Mouse (Mus musculus) forebrain, embryonic 15.5 days (tissue): ENCODE results near the gene Dbp. TPM values are rescaled to one million over a fixed set of nuclear protein-coding genes. Genes with fewer than 3 reads are reported as not detected.
A peak's percentile ranks its signal among the peaks of the same experiment; 100 is the strongest.
"Not testable (repeated sequence)": the region's sequence is repeated elsewhere in the genome, so short reads cannot be mapped to it uniquely, and the experiment has no call there.

Experiments used
- ATAC-seq: fragments of 200-750 bp; cut with Nextera tagmentation; replicated peaks from 2 replicates; pipeline ENCODE4 v1.8.0; 2017; ENCODE audit warnings: mild to moderate bottlenecking, moderate TSS enrichment, moderate library complexity
- H3K27ac ChIP-seq: fragments of 300-500 bp; sonication (generic); replicated peaks from 2 replicates; pipeline ENCODE4 v1.5.1; 2015; ENCODE audit warnings: mild to moderate bottlenecking, inconsistent platforms
- H3K27me3 ChIP-seq: fragments of 300-500 bp; sonication (generic); 2 replicates; pipeline ENCODE4 v1.6.1; 2015; ENCODE audit warnings: inconsistent platforms
- H3K36me3 ChIP-seq: fragments of 300-500 bp; sonication (generic); 2 replicates; pipeline ENCODE4 v1.6.1; 2015; ENCODE audit warnings: mild to moderate bottlenecking, inconsistent platforms
- H3K4me1 ChIP-seq: fragments of 300-500 bp; sonication (generic); 2 replicates; pipeline ENCODE4 v1.6.1; 2015; ENCODE audit warnings: inconsistent platforms
- H3K4me2 ChIP-seq: fragments of 300-500 bp; sonication (generic); replicated peaks from 2 replicates; pipeline ENCODE4 v1.6.1; 2015; ENCODE audit warnings: mild to moderate bottlenecking, inconsistent platforms
- H3K4me3 ChIP-seq: fragments of 300-500 bp; sonication (generic); 2 replicates; pipeline ENCODE4 v1.5.1; 2015; ENCODE audit warnings: mild to moderate bottlenecking, inconsistent platforms
- H3K9ac ChIP-seq: fragments of 300-500 bp; sonication (generic); replicated peaks from 2 replicates; pipeline ENCODE4 v1.6.1; 2015; ENCODE audit warnings: mild to moderate bottlenecking, inconsistent platforms
- H3K9me3 ChIP-seq: fragments of 300-500 bp; sonication (generic); 2 replicates; pipeline ENCODE4 v1.6.1; 2016; ENCODE audit warnings: inconsistent platforms
- WGBS: fragments of 180-500 bp; shearing (Covaris S2); methylation state at CpG from one replicate; pipeline ENCODE4 v1.1.7; 2015; ENCODE audit warnings: mixed read lengths; 5-methylcytosine and 5-hydroxymethylcytosine counted together
- polyA plus RNA-seq: library from polyadenylated mRNA; unstranded; fragments of >200 nt; fragmentation: Nextera tagmentation; extraction: Ambion mirVana; gene quantifications from 2 replicates; pipeline ENCODE4 v1.2.1, GENCODE M21; 2015

Gene Dbp
- polyA plus RNA-seq, result 3.6 and 4.1 TPM in 2 replicates

- peak within 1 kb of the TSS; percentile 56 for H3K4me3 ChIP-seq
- under 1% methylated on average over 36 of the region's 36 CpGs for WGBS
- no peaks in the 10 kb centered on the region for H3K9me3 ChIP-seq
- H3K4me1 ChIP-seq, result peaks cover 83% of the 10 kb centered on the region
- peak; percentile 83 for ATAC-seq
- peak within 1 kb of the TSS; percentile 85 for H3K27ac ChIP-seq
- H3K4me2 ChIP-seq, result peak within 1 kb of the TSS; percentile 98
- peaks cover 2% of the 10 kb centered on the region; the same call in 1 of the 2 replicates for H3K36me3 ChIP-seq
- H3K27me3 ChIP-seq, result 0 out of 2 replicates have a peak, but pooled peaks cover 5% of the 10 kb centered on the region
- peak within 1 kb of the TSS; percentile 70 for H3K9ac ChIP-seq
Measured at GRCm38 (mm10) chr7:45704730-45705442, at the start of gene Dbp. TSS of gene Dbp (plus strand) at chr7:45705088.

- Histone ChIP-seq H3K9me3 (no peaks in the 10 kb centered on the region), H3K4me3 (no peak overlapping the region), H3K36me3 (no peaks in the 10 kb centered on the region), H3K9ac (no peak overlapping the region), H3K4me1 (no peaks in the 10 kb centered on the region), H3K27me3 (no peaks in the 10 kb centered on the region), H3K27ac (no peak overlapping the region), H3K4me2 (no peak overlapping the region)
- 81% methylated on average over 11 of the region's 11 CpGs for WGBS
- ATAC-seq, result no peak
Measured at GRCm38 (mm10) chr7:45660746-45661478, 44.0 kb upstream of the Dbp start.

GRCm38 (mm10) chr7:45661702-45662101 lies 43.2 kb upstream of the Dbp start:
- not testable (repeated sequence) for H3K9me3 ChIP-seq, H3K4me3 ChIP-seq, H3K27ac ChIP-seq, H3K4me2 ChIP-seq, H3K4me1 ChIP-seq, H3K36me3 ChIP-seq, H3K9ac ChIP-seq, ATAC-seq, H3K27me3 ChIP-seq
- 91% methylated on average over 6 of the region's 6 CpGs for WGBS

- WGBS, result 66% methylated on average over 13 of the region's 13 CpGs
- Histone ChIP-seq H3K36me3 (no peaks in the 10 kb centered on the region), H3K4me2 (no peak overlapping the region), H3K9ac (no peak overlapping the region), H3K27ac (no peak overlapping the region), H3K27me3 (no peaks in the 10 kb centered on the region), H3K4me1 (no peaks in the 10 kb centered on the region), H3K4me3 (no peak overlapping the region), H3K9me3 (0 out of 2 replicates have a peak, but pooled peaks cover 2% of the 10 kb centered on the region)
- ATAC-seq, result no peak
Measured at GRCm38 (mm10) chr7:45665303-45666138, 39.4 kb upstream of the Dbp start.

- H3K36me3 ChIP-seq, result no peaks in the 10 kb centered on the region
- 89% methylated on average over 7 of the region's 7 CpGs for WGBS
- H3K4me2 ChIP-seq, result no peak within 1 kb of the TSS
- H3K4me3 ChIP-seq, result no peak within 1 kb of the TSS
- H3K9me3 ChIP-seq, result 0 out of 2 replicates have a peak, but pooled peaks cover 2% of the 10 kb centered on the region
- H3K9ac ChIP-seq, result no peak within 1 kb of the TSS
- no peaks in the 10 kb centered on the region for H3K27me3 ChIP-seq
- H3K4me1 ChIP-seq, result no peaks in the 10 kb centered on the region
- no peak within 1 kb of the TSS for H3K27ac ChIP-seq
- ATAC-seq, result no peak
Measured at GRCm38 (mm10) chr7:45666161-45666560, 38.7 kb upstream of the Dbp start, which contains the start of gene Fut2. TSS of gene Fut2 (minus strand) at chr7:45666394.

GRCm38 (mm10) chr7:45667761-45668160 lies 37.1 kb upstream of the Dbp start:
- ATAC-seq, result no peak
- 0 out of 2 replicates have a peak, but pooled peaks cover 2% of the 10 kb centered on the region for H3K9me3 ChIP-seq

GRCm38 (mm10) chr7:45668921-45669320 lies 36.0 kb upstream of the Dbp start:
- no peak overlapping the region for H3K9ac ChIP-seq
- no peaks in the 10 kb centered on the region for H3K4me1 ChIP-seq
- H3K27ac ChIP-seq, result no peak overlapping the region
- H3K4me2 ChIP-seq, result no peak overlapping the region
- H3K36me3 ChIP-seq, result no peaks in the 10 kb centered on the region
- ATAC-seq, result no peak
- no peaks in the 10 kb centered on the region for H3K27me3 ChIP-seq
- H3K9me3 ChIP-seq, result 0 out of 2 replicates have a peak, but pooled peaks cover 2% of the 10 kb centered on the region
- 94% methylated on average over 9 of the region's 9 CpGs for WGBS
- no peak overlapping the region for H3K4me3 ChIP-seq

More at GRCm38 (mm10) chr7:45667761-45668160, 37.1 kb upstream of the Dbp start:
- Histone ChIP-seq H3K4me1 (no peaks in the 10 kb centered on the region), H3K9ac (no peak overlapping the region), H3K36me3 (no peaks in the 10 kb centered on the region), H3K27ac (no peak overlapping the region), H3K4me2 (no peak overlapping the region), H3K27me3 (no peaks in the 10 kb centered on the region), H3K4me3 (no peak overlapping the region)
- 66% methylated on average over 14 of the region's 14 CpGs for WGBS

GRCm38 (mm10) chr7:45677627-45678295 lies 27.1 kb upstream of the Dbp start:
- Histone ChIP-seq H3K4me1 (peaks cover 6% of the 10 kb centered on the region), H3K27ac (no peak overlapping the region), H3K27me3 (no peaks in the 10 kb centered on the region), H3K9ac (no peak overlapping the region), H3K9me3 (no peaks in the 10 kb centered on the region), H3K4me3 (no peak overlapping the region), H3K36me3 (no peaks in the 10 kb centered on the region), H3K4me2 (no peak overlapping the region)
- 82% methylated on average over 7 of the region's 7 CpGs for WGBS
- ATAC-seq, result no peak

GRCm38 (mm10) chr7:45678513-45678912 lies 26.4 kb upstream of the Dbp start:
- Histone ChIP-seq H3K4me2 (no peak overlapping the region), H3K9ac (no peak overlapping the region), H3K36me3 (no peaks in the 10 kb centered on the region), H3K4me1 (peaks cover 8% of the 10 kb centered on the region), H3K27me3 (no peaks in the 10 kb centered on the region), H3K4me3 (no peak overlapping the region), H3K9me3 (no peaks in the 10 kb centered on the region), H3K27ac (no peak overlapping the region)
- 89% methylated on average over 14 of the region's 14 CpGs for WGBS
- ATAC-seq, result no peak

GRCm38 (mm10) chr7:45679966-45680621 lies 24.8 kb upstream of the Dbp start:
- no peak overlapping the region for H3K4me2 ChIP-seq
- H3K36me3 ChIP-seq, result no peaks in the 10 kb centered on the region
- ATAC-seq, result no peak
- H3K27me3 ChIP-seq, result no peaks in the 10 kb centered on the region
- no peak overlapping the region for H3K9ac ChIP-seq
- no peaks in the 10 kb centered on the region for H3K9me3 ChIP-seq
- no peak overlapping the region for H3K27ac ChIP-seq
- H3K4me3 ChIP-seq, result no peak overlapping the region
- peaks cover 8% of the 10 kb centered on the region for H3K4me1 ChIP-seq
- 72% methylated on average over 14 of the region's 14 CpGs for WGBS
